Mouse (Mus musculus) heart, adult 2 months (tissue): ENCODE results near the gene Msh6.

Experiments
- CTCF ChIP-seq: fragments of 200-600 bp; IDR thresholded peaks from 2 replicates; pipeline ENCODE4 v1.8.1; 2022; ENCODE audit warnings: antibody characterized with exemption, mild to moderate bottlenecking, moderate library complexity
- POLR2A ChIP-seq: fragments of 200-500 bp; IDR thresholded peaks from 2 replicates; pipeline ENCODE4 v1.6.1; 2011; ENCODE audit warnings: mild to moderate bottlenecking, low read depth, low read length, control low read depth; ENCODE audit not compliant: insufficient read depth

DNA sequence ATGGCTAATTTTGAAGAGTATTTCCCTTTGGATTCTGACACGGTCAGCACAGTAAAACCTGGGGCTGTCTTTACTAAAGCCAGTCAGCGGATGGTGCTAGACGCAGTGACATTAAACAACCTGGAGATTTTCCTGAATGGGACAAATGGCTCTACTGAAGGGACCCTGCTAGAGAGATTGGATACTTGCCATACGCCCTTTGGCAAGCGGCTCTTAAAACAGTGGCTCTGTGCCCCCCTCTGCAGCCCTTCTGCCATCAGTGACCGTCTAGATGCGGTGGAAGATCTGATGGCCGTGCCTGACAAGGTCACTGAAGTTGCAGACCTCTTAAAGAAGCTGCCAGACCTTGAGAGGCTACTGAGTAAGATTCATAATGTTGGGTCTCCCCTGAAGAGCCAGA, 11.1 kb downstream of the Msh6 start:
- TF ChIP-seq CTCF (no peak), POLR2A (no peak)
